Mouse (Mus musculus): Measurements from ENCODE around the gene Pkm.

The Pkm gene

DNA sequence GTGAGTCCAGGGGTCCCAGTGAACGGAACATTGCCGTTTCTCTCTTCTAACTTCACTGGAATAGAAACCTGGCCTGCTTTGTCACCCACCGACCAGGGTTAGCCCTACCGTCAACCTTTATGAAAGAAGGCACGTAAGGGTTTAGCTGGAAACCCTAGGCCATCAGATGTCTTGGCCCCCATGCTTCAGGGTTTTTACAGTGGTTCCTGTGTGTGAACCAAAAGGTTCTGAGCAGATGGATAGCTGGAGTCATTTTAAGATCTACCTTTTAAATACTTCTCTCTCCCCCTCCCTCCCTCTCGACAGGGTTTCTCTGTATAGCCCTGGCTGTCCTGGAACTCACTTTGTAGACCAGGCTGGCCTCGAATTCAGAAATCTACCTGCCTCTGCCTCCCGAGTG is 9.8 kb downstream of the Pkm start:
- DNase-seq (ENCODE audit: extremely low spot score) = no peak

DNA sequence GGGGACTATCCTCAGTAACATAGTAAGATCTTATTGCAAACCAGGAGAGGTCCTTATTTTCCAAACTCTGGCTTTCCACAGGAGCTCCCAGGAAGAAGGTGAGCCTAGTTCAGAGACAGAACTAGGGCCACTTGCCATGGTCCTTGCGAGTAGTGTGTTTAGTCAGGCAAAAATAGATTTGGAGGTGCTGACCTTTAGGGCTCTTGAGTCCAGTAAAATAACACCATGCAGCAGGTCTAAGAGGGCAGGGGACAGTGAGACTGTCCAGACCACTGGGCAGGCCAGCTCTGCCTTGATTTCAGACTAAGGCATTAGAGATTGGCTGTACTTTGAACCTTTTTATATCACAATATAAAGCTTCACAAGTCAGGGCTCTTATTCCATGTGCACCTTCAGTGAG is 10.6 kb downstream of the Pkm start:
- DNase-seq (ENCODE audit: extremely low spot score) = no peak

DNA sequence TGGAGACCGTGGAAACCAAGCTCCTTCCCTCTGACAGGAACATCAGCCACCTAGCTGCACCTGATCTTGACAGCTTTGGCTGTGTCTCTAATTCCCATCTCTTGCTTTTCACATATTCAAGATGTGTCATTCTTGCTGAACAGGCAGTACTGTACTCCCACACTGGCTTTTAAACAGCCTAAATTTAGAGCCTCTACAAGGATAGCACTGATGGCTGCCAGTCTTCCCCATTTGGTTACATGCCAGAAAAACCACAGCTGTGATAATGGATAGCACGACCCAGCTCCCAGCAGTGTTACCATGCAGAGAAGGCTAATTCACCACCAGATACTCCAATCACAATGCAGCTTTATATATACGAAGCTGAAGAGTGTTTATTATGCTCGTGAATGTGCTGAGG is 11.1 kb downstream of the Pkm start:
- DNase-seq (ENCODE audit: extremely low spot score) = no peak

DNA sequence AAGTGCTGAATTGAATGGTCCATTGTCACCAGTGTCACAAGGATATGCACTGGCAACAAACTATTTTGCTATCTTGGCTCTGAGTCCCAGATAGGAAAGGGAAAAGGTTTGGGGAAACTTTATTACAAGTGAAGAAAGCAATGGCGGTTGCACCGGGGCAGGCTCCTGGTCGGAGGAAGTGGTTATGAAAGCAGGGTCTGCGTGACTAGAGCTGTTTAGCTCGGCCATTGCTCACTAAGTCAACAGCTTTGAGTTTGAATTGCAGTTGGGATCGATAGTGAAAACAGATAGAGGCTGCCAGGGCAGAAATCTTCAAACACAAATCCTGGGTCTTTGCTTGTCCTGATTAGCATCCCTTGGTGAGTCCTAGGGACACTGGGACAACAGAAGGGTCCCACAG is 11.7 kb downstream of the Pkm start:
- DNase-seq (ENCODE audit: extremely low spot score) = no peak

DNA sequence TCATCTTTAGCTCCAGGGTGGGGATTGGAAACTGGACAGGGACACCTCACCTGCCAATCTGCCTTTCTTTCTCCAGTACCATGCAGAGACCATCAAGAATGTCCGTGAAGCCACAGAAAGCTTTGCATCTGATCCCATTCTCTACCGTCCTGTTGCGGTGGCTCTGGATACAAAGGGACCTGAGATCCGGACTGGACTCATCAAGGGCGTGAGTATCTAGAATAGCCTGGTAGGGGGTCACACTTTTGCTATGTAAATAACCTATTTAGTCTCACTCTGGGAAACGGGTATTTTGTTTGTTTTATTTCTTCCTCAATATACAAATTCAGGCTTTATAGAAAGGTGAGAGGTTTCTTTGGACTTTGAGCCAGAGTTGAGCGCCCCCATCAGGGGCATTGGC is 12.3 kb downstream of the Pkm start:
- no peak for DNase-seq (ENCODE audit: extremely low spot score)

DNA sequence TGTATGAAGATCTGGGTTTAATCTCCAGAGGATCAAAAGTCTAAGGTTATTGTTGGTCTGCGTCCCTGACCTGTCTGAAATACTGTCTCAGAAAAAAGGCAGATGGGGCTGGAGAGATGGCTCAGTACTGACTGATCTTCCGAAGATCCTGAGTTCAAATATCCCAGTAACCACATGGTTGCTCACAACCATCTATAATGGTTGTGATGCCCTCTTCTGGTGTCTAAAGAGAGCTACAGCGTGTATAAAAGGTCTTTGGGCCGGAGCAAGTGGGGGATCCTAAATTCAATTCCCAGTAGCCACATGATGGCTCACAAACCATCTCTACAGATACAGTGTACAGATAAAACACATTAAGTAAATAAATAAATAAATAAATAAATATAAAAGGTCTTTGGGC is 13.0 kb downstream of the Pkm start:
- DNase-seq (ENCODE audit: extremely low spot score) = no peak

DNA sequence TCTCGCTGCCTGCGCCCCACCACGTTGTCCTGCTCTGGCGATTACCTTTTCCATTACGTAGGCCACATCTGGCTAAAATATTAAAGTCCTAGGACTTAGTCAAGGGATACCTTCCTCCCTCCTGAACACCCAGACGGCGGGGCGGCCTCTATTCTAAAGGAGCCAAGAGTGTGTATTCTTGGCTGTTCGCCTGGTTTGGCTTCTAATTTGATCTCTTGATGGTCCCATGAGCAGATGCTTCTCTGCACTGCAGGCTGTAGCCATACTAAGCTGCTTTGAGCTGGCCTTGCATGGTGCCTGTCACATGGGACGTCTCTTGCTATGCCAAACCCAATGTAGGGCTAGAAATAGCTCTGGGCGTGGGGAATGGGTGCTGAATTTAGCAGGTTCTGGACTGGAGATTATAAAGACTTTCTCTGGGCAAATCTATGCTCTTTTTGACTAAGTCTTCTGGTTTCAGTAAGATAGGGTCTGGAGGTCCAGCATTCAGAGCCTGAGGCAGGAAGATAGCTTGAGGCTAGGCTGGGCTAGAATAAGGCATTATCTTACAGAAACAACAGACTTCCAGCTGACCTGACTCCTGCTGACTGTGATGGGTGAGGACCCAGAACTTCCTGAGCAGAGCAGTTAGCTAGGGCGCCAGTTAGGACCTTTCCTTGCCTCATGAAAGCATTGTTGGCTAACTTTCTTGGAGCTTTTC is 16.2 kb downstream of the Pkm start:
- no peak for DNase-seq (ENCODE audit: extremely low spot score)

DNA sequence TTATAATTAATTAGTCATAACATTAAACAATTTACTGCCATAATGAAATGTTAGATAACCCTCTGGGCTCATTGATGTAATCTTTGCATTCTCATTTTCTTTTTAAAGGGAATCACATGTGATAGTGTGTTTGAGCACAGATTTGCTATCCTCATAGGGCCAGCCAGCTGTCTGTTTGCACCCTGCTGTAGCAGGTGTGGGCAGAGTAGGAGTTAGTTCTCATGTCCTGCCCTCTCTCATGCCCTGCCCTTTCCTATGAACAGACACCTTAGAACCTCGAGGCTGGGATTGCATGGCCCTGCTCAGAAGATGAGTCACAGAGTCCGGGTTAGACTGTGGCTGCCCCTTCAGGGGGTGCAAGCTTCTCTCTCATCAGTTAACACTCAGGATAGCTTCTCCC is 17.3 kb downstream of the Pkm start:
- DNase-seq (ENCODE audit: extremely low spot score) = no peak

DNA sequence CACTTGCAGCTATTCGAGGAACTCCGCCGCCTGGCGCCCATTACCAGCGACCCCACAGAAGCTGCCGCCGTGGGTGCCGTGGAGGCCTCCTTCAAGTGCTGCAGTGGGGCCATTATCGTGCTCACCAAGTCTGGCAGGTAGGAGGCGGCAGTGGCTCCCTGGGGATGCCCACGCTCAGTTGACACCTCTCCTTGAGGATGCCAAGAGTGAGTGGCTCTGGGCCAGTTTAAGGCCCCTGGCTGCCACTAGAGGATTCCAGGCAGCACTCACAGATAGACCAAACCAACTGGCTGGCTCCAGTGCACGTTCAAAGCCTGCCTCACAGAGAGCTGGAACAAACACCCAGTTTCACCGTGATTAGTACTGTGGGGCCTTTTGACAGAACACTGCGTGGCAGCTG is 19.4 kb downstream of the Pkm start:
- no peak for DNase-seq (ENCODE audit: extremely low spot score)

DNA sequence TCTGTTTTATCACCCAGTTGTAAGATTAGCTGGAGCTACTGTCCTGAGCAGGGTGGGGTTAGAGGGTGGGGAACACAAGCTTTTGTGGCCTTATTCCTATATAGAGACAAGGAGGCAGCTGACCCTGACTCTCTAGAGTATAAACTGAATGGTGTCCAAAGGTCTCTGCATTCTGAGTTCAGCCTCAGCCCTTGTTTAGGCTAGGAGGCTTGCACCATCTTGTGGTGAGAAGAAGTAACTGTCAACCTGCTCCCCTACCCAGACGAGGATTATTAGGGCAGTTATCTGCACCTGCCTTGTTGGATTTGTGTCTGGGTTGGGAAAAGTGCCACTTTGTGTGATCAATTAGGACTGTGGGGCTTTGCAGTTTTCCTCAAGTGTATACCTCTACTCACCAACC is 22.1 kb downstream of the Pkm start:
- no peak for DNase-seq (ENCODE audit: extremely low spot score)

DNA sequence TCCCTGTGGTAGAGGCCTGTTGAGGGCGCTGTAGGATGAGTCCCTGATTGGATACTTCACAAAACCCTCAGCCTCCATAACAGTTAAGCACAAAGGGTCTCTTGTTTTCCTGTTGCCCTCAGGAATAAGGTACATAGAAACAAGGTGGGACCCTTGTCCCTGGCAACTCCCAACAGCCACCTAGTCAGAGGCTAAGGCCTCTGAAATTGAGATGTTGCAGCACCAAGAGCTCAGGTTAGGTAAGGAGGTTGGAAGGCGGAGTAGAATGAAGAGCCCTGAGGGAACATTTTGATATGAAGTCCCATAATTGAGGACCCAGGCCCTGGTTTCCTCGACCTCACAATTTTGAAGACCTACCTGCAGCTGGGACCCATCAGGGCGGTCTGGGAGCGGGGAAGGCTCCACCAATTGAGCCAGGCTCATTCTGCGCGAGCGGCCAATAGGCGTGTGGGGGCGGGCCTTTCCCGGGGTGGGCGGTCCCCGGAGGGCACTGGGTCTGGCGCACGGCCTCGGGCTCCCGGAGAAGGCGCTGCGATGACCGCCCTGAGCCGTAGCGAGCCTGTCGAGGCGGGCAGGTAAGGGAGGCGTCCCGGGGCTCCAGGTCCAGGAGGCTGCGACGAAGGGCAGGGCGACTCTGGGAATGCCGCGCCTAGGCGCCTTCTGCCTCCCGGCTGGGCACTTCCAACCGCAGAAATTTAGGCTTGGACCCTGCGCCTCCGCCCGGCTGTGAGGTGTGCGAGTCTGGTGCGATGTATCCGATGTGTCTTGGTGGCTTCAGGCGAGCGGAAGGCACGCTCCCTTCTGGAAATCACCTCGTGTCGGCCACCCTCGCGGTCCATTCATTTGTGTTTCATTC is 23.7 kb downstream of the Pkm start, which contains the start of gene Gramd2:
Gene Gramd2, plus strand, starts transcription at position 467 of the 856 bp plus-strand sequence.
- DNase-seq (ENCODE audit: extremely low spot score) = peak; percentile 94

DNA sequence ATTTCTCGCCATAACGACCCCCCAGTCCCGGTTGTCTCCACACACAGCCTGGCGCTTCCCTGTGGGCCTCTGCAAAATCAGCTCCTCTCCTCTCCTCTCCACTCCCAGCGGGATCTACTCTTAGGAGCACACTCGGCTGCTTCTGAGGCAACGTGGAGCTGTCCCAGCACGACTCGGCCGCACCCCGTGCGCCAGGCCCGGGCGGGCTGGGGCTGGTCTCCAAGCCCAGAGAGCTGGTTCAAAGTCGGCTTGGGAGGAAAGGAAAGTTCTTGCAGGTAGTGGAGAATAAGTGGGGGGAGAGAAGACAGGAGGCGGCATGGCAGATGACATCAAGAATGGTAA is 24.3 kb downstream of the Pkm start:
- DNase-seq (ENCODE audit: extremely low spot score) = no peak

DNA sequence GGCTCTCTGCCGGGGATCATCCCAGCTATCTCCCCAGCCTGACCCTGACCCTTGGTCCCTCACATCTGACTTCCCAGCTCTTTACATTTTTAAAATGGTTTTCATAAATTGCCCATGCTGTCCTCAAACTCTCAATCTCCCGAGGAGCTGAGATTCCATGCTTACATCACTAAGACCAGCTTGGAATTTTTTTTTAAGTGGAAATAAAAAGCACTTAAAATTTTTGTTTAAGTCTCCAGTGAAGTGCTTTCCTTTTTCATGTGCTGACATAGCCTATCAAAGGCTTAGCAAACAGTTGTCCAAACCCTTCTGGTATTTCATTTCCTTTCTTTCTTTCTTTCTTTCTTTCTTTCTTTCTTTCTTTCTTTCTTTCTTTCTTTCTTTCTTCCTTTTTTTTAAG is 27.9 kb downstream of the Pkm start:
- DNase-seq (ENCODE audit: extremely low spot score) = no peak

DNA sequence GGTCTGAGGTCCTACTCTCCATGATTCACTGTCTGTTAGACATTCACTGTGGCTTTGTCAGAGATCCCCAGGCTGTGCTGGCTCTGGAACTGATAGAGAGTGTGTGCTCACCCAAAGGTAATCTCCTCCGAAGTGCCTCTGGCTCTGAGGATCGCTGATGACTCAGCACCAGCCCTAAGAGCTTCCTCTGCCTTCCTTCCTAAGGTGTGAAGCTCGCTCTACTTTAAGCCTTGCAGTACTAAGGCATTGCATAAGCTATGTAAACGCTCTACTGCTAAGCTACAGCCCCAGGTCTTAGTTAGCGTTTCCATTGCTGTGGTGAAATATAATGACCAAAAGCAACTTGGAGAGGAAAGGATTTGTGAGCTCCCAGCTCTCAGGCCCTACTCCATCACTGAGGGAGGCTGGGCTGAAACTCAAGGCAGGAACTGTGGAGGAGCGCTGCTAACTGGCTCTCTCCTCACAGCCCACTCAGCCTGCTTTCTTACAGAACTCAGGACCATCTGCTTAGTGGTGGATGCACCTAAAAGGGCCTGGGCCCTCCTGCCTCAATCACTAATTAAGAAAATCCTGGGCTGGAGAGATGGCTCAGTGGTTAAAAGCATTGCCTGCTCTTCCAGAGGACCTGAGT is 31.4 kb downstream of the Pkm start:
- no peak for DNase-seq (ENCODE audit: extremely low spot score)

DNA sequence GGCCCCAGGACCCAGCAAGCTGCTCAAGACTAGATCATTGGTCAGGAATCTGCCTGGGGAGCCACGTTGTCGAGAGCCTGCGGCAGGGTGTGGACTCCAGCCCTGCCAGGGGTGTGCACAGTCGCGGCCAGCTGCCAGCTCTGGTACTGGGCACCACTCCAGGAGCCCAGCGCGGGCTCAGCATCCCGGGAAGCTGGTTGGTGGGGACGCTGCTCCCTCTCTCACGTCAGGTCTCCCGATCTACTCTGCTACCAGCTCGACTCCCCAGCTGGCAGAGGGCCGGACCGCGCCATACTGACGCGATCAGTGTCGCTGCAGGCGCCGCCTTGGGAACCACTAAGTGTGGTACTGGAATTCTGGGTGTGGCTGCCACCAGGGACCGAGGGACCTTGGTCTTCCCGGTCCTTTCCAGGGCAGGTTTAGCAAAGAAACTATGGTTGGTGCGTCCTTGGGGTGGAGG is 35.5 kb downstream of the Pkm start:
- peak; percentile 39 for DNase-seq (ENCODE audit: extremely low spot score)

DNA sequence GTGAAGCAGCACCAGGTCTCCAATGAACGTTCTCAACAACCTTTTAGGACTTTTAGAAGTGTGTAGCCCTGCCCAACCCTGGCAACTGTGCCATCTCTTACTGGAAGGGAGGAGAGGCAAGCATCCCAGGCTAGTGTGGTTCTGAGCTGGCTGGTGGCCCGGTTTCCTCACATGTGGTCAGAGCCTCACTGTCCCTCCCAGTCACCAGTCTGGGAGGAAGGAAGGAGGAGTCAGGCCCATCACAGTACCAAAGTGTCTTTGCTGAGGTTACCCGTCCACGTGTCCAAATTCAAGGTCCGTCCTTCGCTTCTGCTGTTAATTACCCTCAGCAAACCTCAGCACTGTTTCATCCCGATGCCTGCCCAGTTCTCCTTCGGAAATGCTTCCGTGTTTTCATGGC is 36.0 kb downstream of the Pkm start:
- no peak for DNase-seq (ENCODE audit: extremely low spot score)

DNA sequence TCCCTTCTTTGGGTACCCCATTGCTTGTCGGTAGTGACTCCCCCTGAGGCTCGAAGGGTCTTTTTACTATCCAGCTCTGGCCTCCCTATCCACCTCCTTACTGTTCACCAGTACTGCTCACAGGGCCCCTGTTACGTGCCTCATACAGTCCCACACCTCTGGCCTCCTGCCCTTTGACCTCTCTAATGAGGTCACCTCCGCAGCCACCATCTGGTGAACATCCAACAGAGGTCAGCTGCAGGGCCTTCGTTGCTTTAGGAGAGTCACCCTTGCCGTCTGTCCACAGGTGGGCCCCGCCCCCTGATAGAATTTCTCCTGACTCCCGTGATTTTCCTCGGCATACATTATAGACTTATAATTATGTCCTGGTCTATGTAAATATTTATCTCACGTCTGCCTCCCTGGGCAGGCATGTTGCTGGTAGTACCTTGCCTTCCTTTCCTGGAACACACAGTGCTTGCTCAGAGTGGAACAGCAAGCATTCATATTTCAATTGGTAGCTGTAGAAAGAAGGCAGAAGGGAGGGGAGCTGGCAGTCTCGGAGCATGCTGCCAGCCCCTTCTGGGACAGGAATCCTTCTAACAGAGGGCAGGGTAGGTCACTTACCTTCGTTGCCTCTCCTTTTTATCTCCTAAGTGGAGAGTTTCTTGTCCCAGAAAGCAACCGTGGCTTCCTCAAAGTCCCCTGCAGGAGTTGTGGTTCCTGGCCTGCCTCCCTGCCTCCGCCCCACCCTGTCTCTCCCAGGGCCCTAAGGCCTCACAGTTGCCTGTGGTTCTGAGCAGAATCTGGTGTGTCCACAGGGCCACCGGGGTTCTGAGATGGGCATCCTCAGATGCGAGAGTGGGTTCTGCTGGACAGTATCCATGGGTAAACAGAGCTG is 38.6 kb downstream of the Pkm start:
- peak; percentile 62 for DNase-seq (ENCODE audit: extremely low spot score)

DNA sequence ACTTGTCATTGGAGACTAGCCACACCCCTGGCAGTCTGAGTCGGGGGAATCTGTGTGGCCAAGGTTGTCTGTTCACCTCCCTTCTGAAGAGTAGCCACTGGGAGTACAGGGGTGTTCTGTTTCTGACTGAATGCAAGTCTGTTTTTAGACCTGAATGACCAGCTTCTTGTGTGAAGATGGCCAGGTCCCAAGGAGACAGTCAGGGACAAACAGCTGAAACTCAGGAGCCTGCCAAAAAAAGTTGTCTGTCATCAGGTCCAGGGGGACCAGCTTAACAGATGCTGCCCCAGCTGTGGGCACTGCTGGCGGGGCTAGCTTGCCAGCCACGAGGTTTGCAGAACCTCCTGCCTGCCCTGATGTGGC is 39.3 kb downstream of the Pkm start:
- no peak for DNase-seq (ENCODE audit: extremely low spot score)

DNA sequence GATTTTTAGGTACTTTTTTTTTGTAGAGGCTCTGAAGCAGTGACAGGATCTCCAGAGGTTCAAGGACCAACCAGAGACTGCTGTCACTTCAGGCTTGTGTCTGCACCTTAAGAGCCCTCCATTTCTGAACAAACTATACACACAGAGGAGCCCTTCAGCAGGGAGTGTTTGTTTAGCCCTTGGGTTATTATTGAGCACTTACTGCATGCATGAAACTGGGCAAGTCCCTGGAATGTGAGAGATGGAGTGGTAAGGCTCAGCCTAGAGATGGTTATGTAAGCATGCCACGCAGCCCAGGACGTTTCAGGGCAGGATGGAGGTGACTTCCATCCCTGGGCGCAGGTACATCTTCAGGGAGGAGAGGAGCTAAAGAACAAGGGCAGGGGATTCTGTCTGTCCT is 40.2 kb downstream of the Pkm start:
- no peak for DNase-seq (ENCODE audit: extremely low spot score)

DNA sequence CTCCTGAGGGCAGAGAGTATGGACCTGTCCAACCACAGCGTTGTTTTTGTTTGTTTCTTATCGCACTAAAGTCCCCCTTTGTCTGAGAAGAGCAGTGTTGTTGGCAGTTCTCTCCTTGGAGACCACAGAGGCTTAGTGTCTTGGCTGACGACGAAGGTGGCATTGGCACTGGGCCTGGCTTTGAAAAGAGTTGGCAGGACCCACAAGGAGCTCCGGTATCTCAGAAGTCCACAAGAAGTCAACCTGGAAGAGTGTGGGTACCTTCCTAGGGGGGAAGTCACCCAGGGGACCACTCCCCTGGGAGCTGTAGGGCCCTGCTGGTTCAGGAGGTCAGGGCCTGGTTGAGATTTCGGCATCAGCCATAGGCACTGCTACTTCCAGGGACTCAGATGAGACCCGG is 44.9 kb downstream of the Pkm start:
- no peak for DNase-seq (ENCODE audit: extremely low spot score)

DNA sequence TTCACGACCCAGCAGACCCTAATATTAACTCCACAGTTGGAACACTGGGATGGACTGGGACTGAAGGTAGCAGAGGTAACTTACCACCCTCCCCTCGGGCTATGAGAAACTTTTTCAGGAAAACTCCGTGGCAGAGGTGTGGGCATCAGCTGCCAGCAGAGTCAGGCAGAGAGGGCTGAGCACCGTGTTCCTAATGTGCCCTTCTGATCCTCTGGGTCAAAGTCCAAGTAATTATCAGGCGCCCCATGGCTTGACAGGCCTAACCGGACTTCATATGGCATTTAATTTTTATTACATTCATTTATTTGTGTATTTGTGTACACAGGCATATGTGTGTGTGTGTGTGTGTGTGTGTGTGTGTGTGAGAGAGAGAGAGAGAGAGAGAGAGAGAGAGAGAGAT is 46.9 kb downstream of the Pkm start:
- DNase-seq (ENCODE audit: extremely low spot score) = no peak
